Mouse (Mus musculus) adrenal gland, postnatal 10 days (tissue): ENCODE data around the gene Pcnp. TPM values are rescaled to one million over a fixed set of nuclear protein-coding genes. Genes with fewer than 3 reads are reported as not detected.

Experiments used
- DNase-seq: peaks from one replicate; pipeline ENCODE4 v3.0.0; 2021; ENCODE audit warnings: mixed read lengths
- total RNA-seq, 2 experiments: library from RNA; stranded (reverse); gene quantifications; 2 replicates each; pipeline ENCODE4 v1.2.3; 2021

Pcnp gene
- total RNA-seq, 2 experiments from 2014 or later, result 79.8 to 83.7 TPM

GRCm38 (mm10) chr16:56037138-56038010 is 7.8 kb upstream of the Pcnp start, which contains the start of gene Trmt10c:
Trmt10c (minus strand) TSS chr16:56037819.
- DNase-seq, result peak; percentile 98

GRCm38 (mm10) chr16:56036501-56036900 is 7.0 kb upstream of the Pcnp start:
- DNase-seq, result no peak

DNA sequence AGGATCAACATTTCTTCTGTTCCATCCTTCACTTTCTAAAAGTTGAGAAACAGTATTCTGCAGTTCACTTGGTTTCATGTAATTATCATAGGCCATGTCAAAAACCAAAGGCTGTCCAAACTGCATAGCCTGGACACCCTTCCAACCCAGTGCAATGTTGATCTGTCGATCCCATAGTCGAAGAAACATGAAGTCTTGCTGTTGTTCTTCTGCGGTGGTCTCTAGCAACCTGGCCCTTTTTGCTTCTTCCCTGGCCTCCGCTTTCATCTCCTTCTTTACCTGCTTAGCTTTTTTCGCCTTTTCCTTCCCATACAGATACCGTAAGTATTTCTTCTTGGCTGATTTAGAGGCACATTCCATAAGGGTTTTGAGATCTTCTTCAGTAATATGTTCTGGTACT is 5.0 kb upstream of the Pcnp start:
- no peak for DNase-seq

- DNase-seq, result peak; percentile 78
Observed at GRCm38 (mm10) chr16:56028722-56029551, 602 bp downstream of the Pcnp start.

- no peak for DNase-seq
Observed at GRCm38 (mm10) chr16:56027854-56028629, 1.5 kb downstream of the Pcnp start.

DNA sequence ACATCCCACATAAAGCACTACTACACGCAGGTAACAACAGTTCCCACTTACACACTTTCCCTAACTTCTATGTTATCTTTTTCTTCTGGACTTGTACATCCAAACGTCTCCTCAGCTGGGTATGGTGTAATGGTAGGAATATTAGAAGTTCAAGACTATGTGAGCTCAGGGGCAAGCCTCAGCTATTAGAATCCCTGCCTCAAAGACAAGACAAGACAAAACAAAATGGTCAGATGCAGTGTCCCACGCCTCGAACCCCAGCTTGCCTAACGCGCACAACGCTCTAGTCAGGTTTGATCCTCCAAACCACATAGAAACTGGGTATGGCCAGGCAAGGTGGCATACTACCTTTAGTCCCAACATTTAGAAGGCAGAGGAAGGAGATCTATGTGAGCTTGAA is 9.9 kb downstream of the Pcnp start:
- DNase-seq, result no peak

DNA sequence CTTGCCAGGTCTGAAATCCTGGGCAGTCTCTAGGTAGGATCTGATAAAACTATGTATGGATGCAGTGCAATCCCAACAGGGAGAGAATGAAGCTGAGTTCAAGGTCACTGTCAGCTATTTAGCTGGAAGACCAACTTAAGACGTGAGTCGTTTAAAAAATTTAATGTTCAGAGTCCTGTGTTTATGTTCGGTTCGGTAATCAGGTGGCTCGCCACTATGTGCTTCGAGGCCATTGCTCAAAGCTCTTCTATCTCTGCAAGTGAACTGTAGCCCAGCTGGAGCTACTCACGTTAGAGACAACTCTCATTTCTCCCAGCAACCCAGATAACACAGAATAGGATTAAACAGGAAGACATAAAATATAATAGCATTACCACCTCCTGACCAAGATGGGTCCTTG is 15.5 kb downstream of the Pcnp start:
- no peak for DNase-seq

DNA sequence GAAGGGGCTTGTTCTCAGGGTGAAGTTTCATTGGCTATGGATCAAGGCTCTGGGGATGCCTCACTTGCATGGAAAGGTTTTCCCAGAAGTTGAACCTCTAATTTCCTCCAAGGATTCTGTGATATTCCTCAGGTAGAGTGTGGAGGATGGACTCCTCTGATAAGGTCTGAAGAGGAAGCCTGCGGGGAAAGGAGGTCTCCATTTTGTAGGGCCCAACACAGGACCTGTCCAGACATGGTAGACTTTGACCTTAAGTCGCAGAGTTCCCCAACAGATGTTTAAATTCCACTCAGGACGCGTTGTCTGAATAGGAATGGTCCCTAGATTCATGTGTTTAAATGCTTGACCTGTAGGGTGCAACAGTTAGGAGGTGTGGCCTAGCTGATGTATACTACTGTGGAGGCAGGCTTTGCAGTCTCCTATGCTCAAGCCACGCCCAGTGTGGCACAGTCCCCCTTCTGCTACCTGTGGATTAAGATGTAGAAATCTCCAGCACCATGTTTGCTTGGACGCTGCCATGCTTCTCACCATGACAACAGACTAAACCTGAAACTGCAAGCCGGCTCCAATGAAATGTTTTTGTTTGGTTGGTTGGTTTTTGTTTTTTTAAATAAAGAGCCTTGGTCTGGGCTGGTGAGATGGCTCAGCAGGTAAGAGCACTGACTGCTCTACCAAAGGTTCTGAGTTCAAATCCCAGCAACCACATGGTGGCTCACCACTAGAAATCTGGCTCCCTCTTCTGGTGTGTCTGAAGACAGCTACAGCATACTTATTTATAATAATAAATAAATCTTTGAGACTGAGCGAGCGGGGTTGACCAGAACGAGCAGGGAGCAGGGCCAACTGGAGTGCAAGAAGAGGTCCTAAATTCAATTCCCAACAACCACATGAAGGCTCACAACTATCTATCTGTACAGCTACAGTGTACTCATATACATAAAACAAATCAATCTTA is 16.5 kb downstream of the Pcnp start:
- DNase-seq, result no peak

DNA sequence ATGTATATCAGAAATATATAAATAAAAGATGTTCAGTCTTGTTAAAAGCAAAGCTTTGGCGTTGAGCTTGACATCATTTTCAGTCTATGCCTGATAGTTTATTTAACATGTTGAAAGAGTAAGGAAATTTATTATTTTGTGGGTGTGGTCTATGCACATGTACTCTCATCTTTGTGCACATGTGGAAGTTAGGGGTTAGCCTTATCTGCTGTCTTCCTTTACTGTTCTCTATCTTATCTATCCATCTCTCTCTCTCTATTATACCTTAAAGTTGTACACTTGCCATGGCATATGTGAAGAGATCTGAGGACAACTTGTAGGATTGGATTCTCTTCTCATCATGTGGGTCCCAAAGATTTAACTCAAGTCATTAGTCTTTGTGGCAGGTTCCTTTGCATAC is 20.7 kb downstream of the Pcnp start:
- no peak for DNase-seq

DNA sequence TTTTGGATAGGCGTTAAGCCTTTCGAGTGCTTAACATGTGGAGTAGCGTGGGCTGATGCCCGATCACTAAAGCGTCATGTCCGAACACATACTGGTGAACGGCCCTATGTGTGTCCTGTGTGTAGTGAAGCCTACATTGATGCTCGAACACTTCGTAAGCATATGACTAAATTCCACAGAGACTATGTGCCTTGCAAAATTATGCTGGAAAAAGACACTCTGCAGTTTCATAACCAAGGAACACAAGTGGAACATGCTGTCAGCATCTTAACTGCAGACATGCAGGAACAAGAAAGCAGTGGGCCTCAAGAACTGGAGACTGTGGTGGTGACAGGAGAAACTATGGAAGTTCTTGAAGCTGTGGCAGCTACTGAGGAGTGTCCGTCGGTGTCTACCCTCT is 22.7 kb downstream of the Pcnp start:
- DNase-seq, result no peak

DNA sequence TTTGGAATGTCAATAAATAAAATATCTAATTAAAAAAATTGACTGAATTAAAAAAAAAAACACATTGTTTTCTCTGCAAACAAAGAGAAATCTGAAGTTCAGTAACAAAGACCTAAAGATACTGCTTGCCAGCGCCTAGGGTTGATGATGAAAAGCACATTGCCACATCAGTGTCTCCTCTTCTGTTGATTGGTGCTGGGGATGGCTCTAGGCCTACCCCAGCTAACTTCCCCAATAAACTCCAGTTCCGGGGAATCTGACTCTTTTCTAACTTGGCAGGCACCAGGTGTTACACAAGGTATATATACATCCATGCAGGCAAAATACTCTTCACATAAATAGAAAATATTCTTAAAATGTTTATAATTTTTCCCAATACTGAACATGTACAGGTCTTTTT is 35.3 kb downstream of the Pcnp start:
- no peak for DNase-seq

- no peak for DNase-seq
Observed at GRCm38 (mm10) chr16:55990311-55990710, 39.2 kb downstream of the Pcnp start.

GRCm38 (mm10) chr16:55986001-55986400 is 43.5 kb downstream of the Pcnp start:
- no peak for DNase-seq

DNA sequence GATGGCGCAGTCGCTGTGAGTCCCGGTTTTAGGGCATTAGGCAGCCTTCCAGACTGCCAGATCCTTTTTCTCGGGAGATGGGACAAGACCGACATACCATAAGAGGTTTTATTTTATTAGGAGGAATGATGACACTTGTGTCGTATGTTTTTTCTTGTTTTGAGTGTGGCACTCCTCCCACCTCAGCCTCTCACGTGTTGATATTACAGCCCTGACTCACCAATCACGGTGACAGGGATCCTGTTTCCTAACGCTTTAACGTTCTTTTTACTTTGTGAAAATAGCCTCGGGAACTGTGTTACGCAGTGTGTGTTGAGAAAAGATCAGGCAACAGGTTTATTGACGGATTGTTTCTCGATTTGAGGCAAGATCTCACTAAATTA is 54.6 kb downstream of the Pcnp start:
- DNase-seq, result peak; percentile 58

- peak; percentile 97 for DNase-seq
Observed at GRCm38 (mm10) chr16:55974256-55974902, 55.2 kb downstream of the Pcnp start.

- DNase-seq, result peak; percentile 100
Observed at GRCm38 (mm10) chr16:55973431-55974255, 55.9 kb downstream of the Pcnp start, which contains the start of gene Zbtb11. Zbtb11 (plus strand) TSS chr16:55973883.

DNA sequence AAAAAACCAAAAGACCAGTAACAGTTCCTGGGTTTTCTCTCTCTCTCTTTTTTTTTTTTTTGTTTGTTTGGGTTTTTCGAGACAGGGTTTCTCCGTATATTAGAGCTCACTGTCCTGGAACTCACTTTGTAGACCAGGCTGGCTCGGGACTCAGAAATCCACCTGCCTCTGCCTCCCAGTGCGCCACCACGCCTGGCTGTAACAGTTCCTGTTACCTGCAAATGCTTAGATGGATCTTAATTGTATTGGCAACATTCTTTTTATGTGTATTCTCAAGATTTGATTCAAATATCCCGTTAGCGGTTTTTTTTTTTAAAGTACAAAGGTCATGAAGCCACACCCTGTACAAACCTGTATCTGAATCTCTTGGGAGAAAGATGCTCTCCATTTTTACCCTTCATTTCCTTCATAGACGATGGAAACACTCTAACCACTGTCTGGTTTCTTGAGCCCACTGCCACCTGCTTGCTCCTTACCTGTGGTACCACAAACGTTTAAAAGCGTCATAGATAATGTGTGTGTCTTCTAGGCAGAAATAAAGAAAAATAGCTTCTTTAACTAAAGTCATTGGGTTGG is 56.8 kb downstream of the Pcnp start:
- no peak for DNase-seq

- no peak for DNase-seq
Observed at GRCm38 (mm10) chr16:55971735-55972615, 57.6 kb downstream of the Pcnp start.
